Mouse (Mus musculus) megakaryocyte, embryonic 14.5 days (primary cell): Measurements from ENCODE around the gene Ifit1bl2. TPM values are rescaled to one million over a fixed set of nuclear protein-coding genes. Genes with fewer than 3 reads are reported as not detected.

Source experiments
- H3K27me3 ChIP-seq: replicated peaks from 2 replicates; pipeline ENCODE3; 2012; ENCODE audit warnings: inconsistent platforms
- H3K36me3 ChIP-seq: replicated peaks from 2 replicates; pipeline ENCODE3; 2012; ENCODE audit warnings: low read length, inconsistent platforms, mixed read lengths
- H3K4me1 ChIP-seq: 2 replicates; pipeline ENCODE4 v1.6.1; 2012; ENCODE audit warnings: inconsistent platforms
- H3K4me3 ChIP-seq: replicated peaks from 2 replicates; pipeline ENCODE3; 2012; ENCODE audit warnings: moderate library complexity, mild to moderate bottlenecking, inconsistent platforms
- H3K9me3 ChIP-seq: 2 replicates; pipeline ENCODE4 v1.6.1; 2012; ENCODE audit warnings: inconsistent platforms
- FLI1 ChIP-seq: IDR thresholded peaks from 2 replicates; pipeline ENCODE4 v1.6.1; 2012; ENCODE audit warnings: low read length, inconsistent platforms, mixed read lengths
- GATA1 ChIP-seq: IDR thresholded peaks from 3 replicates; pipeline ENCODE4 v1.6.1; 2012; ENCODE audit warnings: mixed read lengths, low read length, inconsistent platforms, borderline replicate concordance
- polyA plus RNA-seq: library from polyadenylated mRNA; stranded (reverse); fragments of >175 nt; gene quantifications from 2 replicates; pipeline ENCODE4 v1.2.3, GENCODE M21; 2012; ENCODE audit warnings: low replicate concordance; ENCODE audit not compliant: insufficient read depth

Ifit1bl2 gene
- polyA plus RNA-seq, 1 experiment: 0.30 TPM

DNA sequence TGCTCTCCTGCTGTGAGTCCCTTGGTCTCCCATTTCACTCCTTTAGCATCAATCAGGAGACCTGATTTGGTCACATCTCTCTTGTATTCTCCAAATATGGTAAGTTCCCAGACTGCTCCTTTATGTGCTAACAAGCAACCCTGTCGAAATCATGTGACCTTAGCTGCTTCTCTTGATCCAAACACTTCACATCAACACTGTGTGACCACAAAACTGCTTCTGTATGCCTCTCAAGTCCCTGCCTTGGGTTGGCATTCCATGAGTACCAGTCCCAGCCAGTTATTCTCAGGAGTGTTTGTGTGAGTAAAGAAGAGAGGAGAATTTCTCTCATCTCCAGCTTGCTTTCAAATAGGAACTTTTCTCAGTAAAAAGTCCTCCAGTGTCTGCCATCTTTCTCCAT lies 63.4 kb downstream of the Ifit1bl2 start:
- H3K9me3 ChIP-seq: no peaks in the 10 kb centered on the region
- TF ChIP-seq FLI1: no peak
- TF ChIP-seq GATA1: no peak
- no peaks in the 10 kb centered on the region for H3K27me3 ChIP-seq
- H3K36me3 ChIP-seq: peaks cover 34% of the 10 kb centered on the region
- peaks cover 8% of the 10 kb centered on the region for H3K4me1 ChIP-seq
- no peak overlapping the region for H3K4me3 ChIP-seq

GRCm38 (mm10) chr19:34573650-34574049 lies 66.9 kb downstream of the Ifit1bl2 start:
- H3K4me1 ChIP-seq: peaks cover 32% of the 10 kb centered on the region
- H3K4me3 ChIP-seq: no peak overlapping the region
- peaks cover 42% of the 10 kb centered on the region for H3K36me3 ChIP-seq
- H3K27me3 ChIP-seq: no peaks in the 10 kb centered on the region
- no peak for TF ChIP-seq GATA1
- TF ChIP-seq FLI1: no peak
- no peaks in the 10 kb centered on the region for H3K9me3 ChIP-seq

DNA sequence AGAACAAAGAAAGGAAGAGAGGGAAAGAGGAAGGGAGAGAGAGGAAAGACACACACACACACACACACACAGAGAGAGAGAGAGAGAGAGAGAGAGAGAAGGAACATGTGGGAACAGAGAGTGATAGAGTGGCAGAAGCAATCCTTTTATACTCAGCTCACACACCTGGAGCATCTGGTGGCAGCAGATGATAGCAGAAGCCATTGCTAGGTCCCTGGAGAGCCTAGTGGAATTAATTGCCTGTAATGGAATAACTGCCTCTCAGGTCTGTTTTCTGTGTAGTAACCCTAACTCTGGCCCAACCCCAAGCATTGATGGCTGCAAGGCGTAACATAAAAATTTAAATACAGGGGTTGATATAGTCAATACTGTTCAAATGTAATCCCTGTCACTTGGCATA lies 69.5 kb downstream of the Ifit1bl2 start:
- peak overlapping the region; percentile 38 for H3K4me3 ChIP-seq
- peaks cover 37% of the 10 kb centered on the region for H3K4me1 ChIP-seq
- H3K27me3 ChIP-seq: no peaks in the 10 kb centered on the region
- H3K36me3 ChIP-seq: peaks cover 37% of the 10 kb centered on the region
- TF ChIP-seq GATA1 (no peak), FLI1 (no peak)
- H3K9me3 ChIP-seq: no peaks in the 10 kb centered on the region

DNA sequence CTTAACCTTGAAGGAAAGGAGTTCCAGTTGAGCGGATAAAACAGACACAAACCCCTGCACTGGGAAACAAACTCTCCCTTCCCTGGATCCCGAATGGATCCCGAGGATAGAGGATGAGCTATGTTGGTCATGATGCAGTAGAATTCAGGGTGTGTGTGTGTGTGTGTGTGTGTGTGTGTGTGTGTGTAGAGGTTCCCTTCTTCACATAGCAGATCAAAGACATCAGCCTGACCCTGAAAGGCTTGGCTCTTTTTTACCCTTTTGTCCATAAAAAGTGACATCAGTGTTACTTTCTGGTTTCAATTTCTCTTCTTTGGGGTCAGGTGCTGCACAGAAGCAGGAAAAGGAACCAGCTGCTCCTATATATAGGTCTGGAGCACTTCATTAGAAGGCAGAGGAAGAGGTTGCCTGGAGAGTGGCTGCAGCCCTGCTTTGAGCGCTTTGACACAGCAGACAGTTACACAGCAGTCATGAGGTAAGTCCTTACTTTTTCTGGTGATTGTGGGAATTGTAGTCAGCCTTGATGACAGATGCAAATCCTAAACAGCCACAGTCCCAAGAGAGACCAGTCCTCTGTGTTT lies 70.6 kb downstream of the Ifit1bl2 start:
- Histone ChIP-seq H3K9me3 (no peaks in the 10 kb centered on the region), H3K4me1 (peaks cover 37% of the 10 kb centered on the region), H3K27me3 (no peaks in the 10 kb centered on the region), H3K36me3 (peaks cover 34% of the 10 kb centered on the region), H3K4me3 (peak overlapping the region; percentile 60)
- TF ChIP-seq GATA1 (no peak), FLI1 (no peak)

DNA sequence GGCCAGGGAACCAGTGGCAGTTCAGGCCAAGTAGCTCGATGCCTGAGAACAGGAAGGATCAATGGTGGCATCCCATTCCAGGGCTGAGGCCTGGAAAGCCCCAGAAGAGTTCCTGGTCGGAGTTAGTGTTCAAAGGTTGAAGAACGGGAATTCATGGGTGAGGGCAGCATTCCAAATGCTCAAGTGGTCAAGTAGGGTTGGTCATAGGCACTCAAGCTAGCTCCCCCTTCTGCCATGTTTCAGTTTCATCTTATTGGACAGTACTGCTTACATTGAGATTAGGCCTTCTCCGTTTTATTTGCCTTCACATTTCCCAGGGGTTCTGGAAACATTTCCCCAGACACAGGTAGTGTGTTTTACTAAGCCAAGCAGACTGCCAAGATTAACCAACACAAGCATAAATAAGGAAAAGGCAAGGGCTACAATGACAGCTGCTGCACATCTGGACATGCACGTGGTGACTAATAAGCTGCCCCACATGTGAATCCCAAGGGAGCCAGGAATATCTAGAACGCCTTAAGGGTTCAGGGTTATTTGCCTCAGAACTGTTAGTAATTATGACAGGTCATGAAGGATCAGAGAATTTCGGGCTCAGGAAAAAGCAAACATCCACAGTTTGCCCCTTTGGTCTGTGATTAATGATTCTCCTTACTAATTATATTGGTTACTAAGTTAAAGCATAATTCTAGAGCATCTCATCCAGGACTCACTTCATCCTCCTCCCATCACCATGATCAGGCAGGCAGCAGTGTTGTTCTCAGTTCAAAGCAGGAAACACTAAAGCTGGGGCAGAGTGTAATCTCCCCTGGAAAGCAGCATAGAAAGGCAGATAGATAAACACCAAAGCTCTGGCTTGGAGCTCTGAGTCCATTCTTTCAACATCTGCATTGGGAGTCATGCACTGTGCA lies 71.3 kb downstream of the Ifit1bl2 start:
- Histone ChIP-seq H3K4me1 (peaks cover 40% of the 10 kb centered on the region), H3K4me3 (no peak overlapping the region), H3K9me3 (no peaks in the 10 kb centered on the region), H3K27me3 (no peaks in the 10 kb centered on the region), H3K36me3 (peaks cover 29% of the 10 kb centered on the region)
- TF ChIP-seq GATA1: no peak
- no peak for TF ChIP-seq FLI1

Other genes with a start within 250 kb of the Ifit1bl2 start
- not detected in 2 replicates for gene Ch25h, start 165.6 kb downstream of the Ifit1bl2 start, polyA plus RNA-seq
- gene Lipa, start 113.3 kb downstream of the Ifit1bl2 start, polyA plus RNA-seq: 1.4 TPM in 1 of 2 replicates, not detected in the other
- gene Ifit2, start 90.0 kb downstream of the Ifit1bl2 start, polyA plus RNA-seq: 0.25 TPM in 1 of 2 replicates, not detected in the other
- 1.9 TPM in 1 of 2 replicates, not detected in the other for gene Ifit3, start 57.2 kb downstream of the Ifit1bl2 start, polyA plus RNA-seq
- gene Ifit1bl1, start 38.8 kb downstream of the Ifit1bl2 start, polyA plus RNA-seq: 0.06 TPM in 1 of 2 replicates, not detected in the other
- gene Ifit3b, start 32.8 kb downstream of the Ifit1bl2 start, polyA plus RNA-seq: 1.2 TPM in 1 of 2 replicates, not detected in the other
- gene Ifit1, start 128 bp upstream of the Ifit1bl2 start, polyA plus RNA-seq: 1.2 TPM in 1 of 2 replicates, not detected in the other
- not detected in 2 replicates for gene Slc16a12, start 106.5 kb upstream of the Ifit1bl2 start, polyA plus RNA-seq
- gene Pank1, start 238.7 kb upstream of the Ifit1bl2 start, polyA plus RNA-seq: 0.79 and 1.5 TPM in 2 replicates